ENCODE assay signal across 23 mouse cellular contexts in genomic region chr2:168260124-168260523, GRCm38 (mm10). TPM values are rescaled to one million over a fixed set of nuclear protein-coding genes. Genes with fewer than 3 reads are reported as not detected.
DNase-seq lines count a peak whose midpoint lies in the region; ATAC-seq and TF ChIP-seq lines count a peak whose summit lies in the region.
"Had no signal": no experiment of that assay in that cellular context is flagged by ENCODE, and none has a peak within 500 bp of the region (broad histone marks: within the 10 kb centered on the region; RNA-seq: fewer than 3 reads in every experiment).

No protein-coding gene starts in this region.

- peak; percentile 30; the same call in 1 of the 2 replicates for ATAC-seq in common myeloid progenitor, adult 5-6 weeks (replicated peaks; ENCODE audit: low read depth, poor library complexity, severe bottlenecking)
- ATAC-seq in granulocyte monocyte progenitor cell, adult 5-6 weeks (replicated peaks; ENCODE audit: poor library complexity, severe bottlenecking) = peak; percentile 67
- ATAC-seq in megakaryocyte progenitor cell, adult 5-6 weeks (replicated peaks; ENCODE audit: poor library complexity) = peak; percentile 57
- ATAC-seq: forebrain, embryonic 14.5 days; forebrain, embryonic 16.5 days had no signal

- DNase-seq in lung, adult 2 months = no peak
- no peak for DNase-seq in lung, postnatal 4 days
- DNase-seq: adrenal gland, adult 2 months; adrenal gland, postnatal 10 days; adrenal gland, postnatal 25 days; cerebellum, adult 11 months; cerebellum, adult 18-20 months; cerebellum, adult 8-10 months; cerebellum, adult 9-11 months; cerebellum, postnatal 14 days; cerebellum, postnatal 36 days had no signal

- TF ChIP-seq CTCF in lung, adult 2 months (IDR thresholded peaks at IDR 0.05; ENCODE audit: insufficient read depth, low read length) = no peak

- no peak for TF ChIP-seq POLR2A in lung, adult 2 months (IDR thresholded peaks at IDR 0.05; ENCODE audit: borderline replicate concordance, extremely low read depth, low read depth, low read length)

- 54% methylated on average over 3 of the region's 3 CpGs for WGBS in lung, adult 2 months

- no peaks in the 10 kb centered on the region for H3K4me1 ChIP-seq in lung, adult 2 months (ENCODE audit: control insufficient read depth, insufficient read depth, low read length)
- H3K4me1 ChIP-seq: embryonic facial prominence, embryonic 13.5 days; embryonic facial prominence, embryonic 15.5 days; forebrain, embryonic 10.5 days; forebrain, embryonic 12.5 days had no signal

- no peak overlapping the region for H3K4me3 ChIP-seq in lung, adult 2 months (replicated peaks; ENCODE audit: extremely low read depth, low read depth, low read length)
- H3K4me3 ChIP-seq: embryonic facial prominence, embryonic 13.5 days; embryonic facial prominence, embryonic 15.5 days; erythroblast, embryonic 14.5 days; forebrain, embryonic 10.5 days; forebrain, embryonic 12.5 days had no signal

RNA-seq across cellular contexts. Expression of gene Kcng1, which starts 21.4 kb away (rescaled TPM):
- total RNA-seq in common myeloid progenitor, adult 5-6 weeks (2017) = 5.1 and 5.7 TPM in 2 replicates
- total RNA-seq in granulocyte monocyte progenitor cell, adult 5-6 weeks (2014; fragmentation: Nextera tagmentation) = 3.4 and 4.9 TPM in 2 replicates
- 0.04 and 0.57 TPM in 2 replicates for total RNA-seq in granulocyte monocyte progenitor cell, adult 5-6 weeks (2017)
- 2.4 and 2.7 TPM in 2 replicates for total RNA-seq in megakaryocyte progenitor cell, adult 5-6 weeks (2015)
- total RNA-seq in megakaryocyte progenitor cell, adult 5-6 weeks (2017) = 0.42 and 1.0 TPM in 2 replicates
- 0.62 and 0.71 TPM in 2 replicates for polyA plus RNA-seq in lung, adult 2 months (2012; rRNA removed)
- total RNA-seq: adrenal gland, adult 2 months; MEL had no signal
- polyA plus RNA-seq: C2C12; erythroblast, embryonic 14.5 days had no signal

RNA-seq across cellular contexts. Expression of gene Mocs3, which starts 29.7 kb away (rescaled TPM):
- 2.2 and 3.3 TPM in 2 replicates for total RNA-seq in common myeloid progenitor, adult 5-6 weeks (2017)
- 4.1 and 6.0 TPM in 2 replicates for total RNA-seq in granulocyte monocyte progenitor cell, adult 5-6 weeks (2014; fragmentation: Nextera tagmentation)
- 3.2 and 3.7 TPM in 2 replicates for total RNA-seq in granulocyte monocyte progenitor cell, adult 5-6 weeks (2017)
- 7.8 and 10.9 TPM in 2 replicates for total RNA-seq in megakaryocyte progenitor cell, adult 5-6 weeks (2015)
- 2.6 TPM in 2 replicates for total RNA-seq in megakaryocyte progenitor cell, adult 5-6 weeks (2017)
- polyA plus RNA-seq in lung, adult 2 months (2012; rRNA removed) = 14.4 and 25.9 TPM in 2 replicates

RNA-seq across cellular contexts. Expression of gene Dpm1, which starts 29.7 kb away (rescaled TPM):
- total RNA-seq in common myeloid progenitor, adult 5-6 weeks (2017) = 38.1 and 38.8 TPM in 2 replicates
- 54.1 and 58.0 TPM in 2 replicates for total RNA-seq in granulocyte monocyte progenitor cell, adult 5-6 weeks (2014; fragmentation: Nextera tagmentation)
- total RNA-seq in granulocyte monocyte progenitor cell, adult 5-6 weeks (2017) = 46.7 and 54.9 TPM in 2 replicates
- total RNA-seq in megakaryocyte progenitor cell, adult 5-6 weeks (2015) = 68.8 and 70.7 TPM in 2 replicates
- total RNA-seq in megakaryocyte progenitor cell, adult 5-6 weeks (2017) = 68.9 and 69.7 TPM in 2 replicates
- 21.4 and 25.5 TPM in 2 replicates for polyA plus RNA-seq in lung, adult 2 months (2012; rRNA removed)

RNA-seq across cellular contexts. Expression of gene Gm20716, which starts 30.0 kb away (rescaled TPM):
- total RNA-seq in common myeloid progenitor, adult 5-6 weeks (2017) = 68.1 and 68.7 TPM in 2 replicates
- total RNA-seq in granulocyte monocyte progenitor cell, adult 5-6 weeks (2014; fragmentation: Nextera tagmentation) = 36.9 and 50.4 TPM in 2 replicates
- 38.6 and 39.8 TPM in 2 replicates for total RNA-seq in granulocyte monocyte progenitor cell, adult 5-6 weeks (2017)
- total RNA-seq in megakaryocyte progenitor cell, adult 5-6 weeks (2015) = 53.3 and 58.6 TPM in 2 replicates
- total RNA-seq in megakaryocyte progenitor cell, adult 5-6 weeks (2017) = 34.5 and 42.4 TPM in 2 replicates
- 0.48 and 5.4 TPM in 2 replicates for polyA plus RNA-seq in lung, adult 2 months (2012; rRNA removed)
- polyA plus RNA-seq: adrenal gland, adult 2 months; erythroblast, embryonic 14.5 days had no signal

RNA-seq across cellular contexts. Expression of gene Adnp, which starts 53.2 kb away (rescaled TPM):
- total RNA-seq in common myeloid progenitor, adult 5-6 weeks (2017) = 0.53 and 15.9 TPM in 2 replicates
- 28.7 and 36.3 TPM in 2 replicates for total RNA-seq in granulocyte monocyte progenitor cell, adult 5-6 weeks (2014; fragmentation: Nextera tagmentation)
- total RNA-seq in granulocyte monocyte progenitor cell, adult 5-6 weeks (2017) = 0.95 and 4.7 TPM in 2 replicates
- total RNA-seq in megakaryocyte progenitor cell, adult 5-6 weeks (2015) = 23.3 and 27.9 TPM in 2 replicates
- 0.33 and 1.4 TPM in 2 replicates for total RNA-seq in megakaryocyte progenitor cell, adult 5-6 weeks (2017)
- polyA plus RNA-seq in lung, adult 2 months (2012; rRNA removed) = 16.2 and 18.3 TPM in 2 replicates
